Mouse (Mus musculus): ENCODE data around the gene Ptpn3. TPM values are rescaled to one million over a fixed set of nuclear protein-coding genes. Genes with fewer than 3 reads are reported as not detected.

Gene Ptpn3
- 1 to 10 TPM; 3.5 to 4.0 TPM for polyA plus RNA-seq (2017; shearing (Covaris generic))

GRCm38 (mm10) chr4:57301410-57302313 lies at the start of gene Ptpn3:
Ptpn3 (minus strand) TSS chr4:57301837.

GRCm38 (mm10) chr4:57143026-57143937 lies 158.4 kb downstream of the Ptpn3 start, which contains the start of gene Epb41l4b:
Epb41l4b (minus strand) TSS chr4:57143437.

Other genes starting within 250 kb of the Ptpn3 start
- under 1 TPM in 1 of 2 experiments, not detected in 1; 0.49 TPM for gene Epb41l4b, start 158.4 kb downstream of the Ptpn3 start, polyA plus RNA-seq (2017; shearing (Covaris generic))
- gene Palm2, start 132.4 kb upstream of the Ptpn3 start, polyA plus RNA-seq (2017; shearing (Covaris generic)): under 1 TPM in 1 of 2 experiments, not detected in 1; 0.27 TPM

Data from activated CD4-positive, CD25-positive, alpha-beta regulatory T cell (primary cell).